Mouse (Mus musculus) heart, adult 2 months (tissue): ENCODE measurements around the gene Ldhc. TPM values are rescaled to one million over a fixed set of nuclear protein-coding genes. Genes with fewer than 3 reads are reported as not detected.

Experiments
- DNase-seq, 2 experiments: peaks; one replicate each; pipeline ENCODE4 v3.0.0; 2021
- H3K27ac ChIP-seq: fragments of 200-600 bp; 2 replicates; pipeline ENCODE4 v1.8.1; 2022
- H3K27me3 ChIP-seq: fragments of 200-500 bp; 2 replicates; pipeline ENCODE4 v1.6.1; 2012; ENCODE audit warnings: mild to moderate bottlenecking, low read length, inconsistent platforms, mixed read lengths; ENCODE audit not compliant: control insufficient read depth, insufficient read depth
- H3K36me3 ChIP-seq: fragments of 200-500 bp; 2 replicates; pipeline ENCODE4 v1.6.1; 2012; ENCODE audit warnings: low read length, inconsistent platforms; ENCODE audit not compliant: control insufficient read depth, insufficient read depth
- H3K4me1 ChIP-seq: fragments of 200-500 bp; 2 replicates; pipeline ENCODE4 v1.6.1; 2011; ENCODE audit warnings: low read length; ENCODE audit not compliant: control insufficient read depth, insufficient read depth
- H3K4me3 ChIP-seq: fragments of 200-600 bp; 2 replicates; pipeline ENCODE4 v1.8.1; 2022
- H3K79me2 ChIP-seq: fragments of 200-500 bp; replicated peaks from 2 replicates; pipeline ENCODE4 v1.6.1; 2012; ENCODE audit warnings: mild to moderate bottlenecking, inconsistent platforms, low read length, moderate library complexity, mixed read lengths; ENCODE audit not compliant: control insufficient read depth, insufficient read depth
- H3K9ac ChIP-seq: fragments of 200-500 bp; 2 replicates; pipeline ENCODE4 v1.6.1; 2012; ENCODE audit warnings: low read depth, mild to moderate bottlenecking, control low read depth, inconsistent platforms, low read length, mixed read lengths
- CTCF ChIP-seq: fragments of 200-600 bp; IDR thresholded peaks from 2 replicates; pipeline ENCODE4 v1.8.1; 2022; ENCODE audit warnings: antibody characterized with exemption, mild to moderate bottlenecking, moderate library complexity
- EP300 ChIP-seq: fragments of 200-500 bp; IDR thresholded peaks from 2 replicates; pipeline ENCODE4 v1.6.1; 2011; ENCODE audit warnings: low read depth, low read length, control low read depth; ENCODE audit not compliant: insufficient read depth
- POLR2A ChIP-seq: fragments of 200-500 bp; IDR thresholded peaks from 2 replicates; pipeline ENCODE4 v1.6.1; 2011; ENCODE audit warnings: mild to moderate bottlenecking, low read depth, low read length, control low read depth; ENCODE audit not compliant: insufficient read depth
- WGBS: fragments of 180-500 bp; shearing (Covaris S2); methylation state at CpG from one replicate; pipeline ENCODE4 v1.1.7; 2018; 5-methylcytosine and 5-hydroxymethylcytosine counted together
- intact Hi-C: fragments of 180-260 bp; cut with DNase I; formaldehyde crosslinking; loops from one replicate; pipeline ENCODE4 v1.15.1; 2025
- polyA plus RNA-seq: library from polyadenylated mRNA; depleted of rRNA; stranded (reverse); fragments of >200 nt; gene quantifications from 2 replicates; pipeline ENCODE4 v1.2.3, GENCODE M21; 2012
- total RNA-seq, 2 experiments: library from RNA; stranded (reverse); gene quantifications; 2 replicates each; pipeline ENCODE4 v1.2.3; 2021

Gene Ldhc
- total and polyA plus RNA-seq, 3 experiments: 1.1 TPM; not detected in 2

DNA sequence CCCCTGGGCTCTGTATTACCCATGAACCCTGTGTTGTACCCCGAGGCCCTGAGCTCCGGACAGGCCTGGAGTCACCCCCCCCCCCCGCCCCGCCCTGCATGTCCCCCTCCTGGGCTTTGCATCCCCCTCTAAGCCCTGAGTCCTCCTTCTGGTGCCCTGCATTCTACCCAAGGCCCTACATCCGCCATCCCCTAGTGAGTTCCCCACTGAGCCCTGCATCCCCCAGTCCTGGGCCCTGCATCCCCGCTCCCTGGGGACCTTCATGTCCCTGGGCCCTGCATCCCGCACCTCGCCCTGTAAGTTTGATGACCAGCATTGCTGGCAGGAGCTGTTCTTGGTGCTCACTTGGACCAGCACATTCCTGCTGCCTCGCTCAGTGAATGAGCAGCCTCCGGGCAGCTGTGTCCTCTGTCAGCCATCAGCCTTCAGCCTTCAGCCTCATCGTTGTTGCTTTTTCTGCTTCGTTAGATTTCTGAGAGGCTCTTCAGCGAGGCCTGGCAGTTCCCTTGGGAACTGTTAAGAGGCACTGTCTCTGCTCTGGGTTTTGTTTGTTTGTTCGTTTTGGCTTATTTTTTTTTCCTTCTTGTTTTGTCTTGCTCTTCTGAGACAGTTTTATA is 25.9 kb upstream of the Ldhc start:
- Histone ChIP-seq H3K36me3 (no peaks in the 10 kb centered on the region), H3K4me1 (peaks cover 22% of the 10 kb centered on the region), H3K79me2 (no peaks in the 10 kb centered on the region), H3K4me3 (no peak overlapping the region), H3K27me3 (no peaks in the 10 kb centered on the region), H3K9ac (no peak overlapping the region), H3K27ac (no peak overlapping the region)
- no peak for DNase-seq
- WGBS: 70% methylated on average over 14 of the region's 14 CpGs
- intact Hi-C loops: no loop called here
- no peak for TF ChIP-seq EP300

DNA sequence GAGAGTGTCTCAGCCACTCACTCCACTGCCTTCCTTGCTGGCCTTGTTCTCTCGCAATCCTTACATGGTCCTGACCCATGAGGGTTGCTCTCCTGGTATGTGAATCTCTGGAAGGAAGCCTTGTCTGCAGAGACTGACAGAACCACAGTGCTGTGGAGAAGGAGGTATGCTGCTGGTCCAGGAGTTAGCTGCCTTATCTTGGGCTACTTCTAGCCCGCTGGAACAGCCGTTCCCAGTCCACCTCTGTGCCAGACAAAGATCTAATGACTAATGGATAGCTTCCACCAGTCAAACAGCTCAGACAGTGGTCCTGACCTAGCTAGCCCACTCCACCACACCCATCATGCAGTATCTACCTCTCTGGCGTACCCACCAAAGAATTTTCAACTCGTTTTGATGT is 24.6 kb upstream of the Ldhc start:
- no peaks in the 10 kb centered on the region for H3K79me2 ChIP-seq
- intact Hi-C loops: no loop called here
- H3K36me3 ChIP-seq: no peaks in the 10 kb centered on the region
- no peak overlapping the region for H3K4me3 ChIP-seq
- peaks cover 19% of the 10 kb centered on the region for H3K4me1 ChIP-seq
- H3K9ac ChIP-seq: no peak overlapping the region
- H3K27me3 ChIP-seq: no peaks in the 10 kb centered on the region
- DNase-seq: no peak
- whole genome bisulfite sequencing: 78% methylated on average over 5 of the region's 5 CpGs
- TF ChIP-seq CTCF: no peak
- TF ChIP-seq POLR2A: no peak
- TF ChIP-seq EP300: no peak
- H3K27ac ChIP-seq: no peak overlapping the region

DNA sequence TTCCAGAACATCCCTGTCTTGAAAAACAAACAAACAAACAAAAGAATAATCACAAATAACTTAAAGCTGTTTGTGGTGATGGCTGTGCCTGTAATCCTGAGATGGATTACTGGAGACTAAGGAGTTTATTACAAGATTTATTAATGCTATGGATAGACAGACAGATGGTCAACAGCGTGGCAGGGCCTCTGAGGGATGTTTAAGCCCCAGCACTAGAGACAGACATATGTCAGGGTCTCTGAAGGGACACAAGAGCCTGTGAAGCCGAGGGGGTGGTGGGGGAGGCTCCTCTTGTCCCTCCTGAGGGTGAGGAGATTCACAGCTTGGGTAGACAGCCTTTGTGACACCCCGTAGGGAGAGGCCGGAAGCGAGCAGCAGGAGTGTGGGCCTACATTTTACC is 23.9 kb upstream of the Ldhc start:
- peaks cover 19% of the 10 kb centered on the region for H3K4me1 ChIP-seq
- TF ChIP-seq EP300 (no peak), POLR2A (no peak), CTCF (no peak)
- no peaks in the 10 kb centered on the region for H3K27me3 ChIP-seq
- no peak for DNase-seq
- no peaks in the 10 kb centered on the region for H3K79me2 ChIP-seq
- H3K36me3 ChIP-seq: no peaks in the 10 kb centered on the region
- H3K27ac ChIP-seq: peak overlapping the region; percentile 84
- WGBS: 84% methylated on average over 5 of the region's 5 CpGs
- H3K4me3 ChIP-seq: no peak overlapping the region
- H3K9ac ChIP-seq: no peak overlapping the region
- intact Hi-C loops: no loop called here

DNA sequence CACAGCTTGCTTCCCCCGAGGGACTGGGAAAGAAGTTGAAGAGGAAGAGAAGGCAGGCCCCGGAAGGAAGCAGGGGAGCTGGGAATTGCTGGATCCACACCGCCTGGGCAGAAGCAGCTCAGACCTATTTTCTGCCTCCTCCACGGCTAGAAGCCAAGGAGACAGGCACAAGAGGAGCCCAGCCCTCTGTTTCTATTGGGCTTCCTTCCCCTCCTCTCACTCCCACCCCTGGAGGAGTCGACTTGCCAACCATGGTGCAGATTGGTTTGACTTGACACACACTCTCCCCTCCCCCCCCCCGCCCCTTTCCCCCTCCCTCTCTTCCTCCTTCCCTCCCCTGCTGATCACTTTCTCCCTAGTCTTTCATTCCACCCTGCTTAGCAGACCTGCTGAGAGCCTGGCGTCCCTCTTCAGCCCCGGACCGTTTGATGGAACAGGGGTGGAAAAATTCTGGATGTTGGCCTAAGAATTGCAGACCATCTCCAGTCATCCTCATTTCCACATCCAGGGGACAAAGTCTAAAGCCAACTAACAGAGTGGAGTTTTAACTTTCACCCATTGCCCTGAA is 22.8 kb upstream of the Ldhc start:
- Histone ChIP-seq H3K4me1 (peaks cover 19% of the 10 kb centered on the region), H3K79me2 (no peaks in the 10 kb centered on the region), H3K27me3 (no peaks in the 10 kb centered on the region), H3K27ac (peak overlapping the region; percentile 84), H3K9ac (no peak overlapping the region), H3K36me3 (no peaks in the 10 kb centered on the region), H3K4me3 (no peak overlapping the region)
- 0 out of 2 replicates have a peak, but pooled peaks have one; percentile 26 for TF ChIP-seq EP300
- TF ChIP-seq CTCF: no peak
- peak; percentile 72 for TF ChIP-seq POLR2A
- intact Hi-C loops: no loop called here
- 15% methylated on average over 7 of the region's 9 CpGs for WGBS
- DNase-seq: peak; percentile 67 to 74

DNA sequence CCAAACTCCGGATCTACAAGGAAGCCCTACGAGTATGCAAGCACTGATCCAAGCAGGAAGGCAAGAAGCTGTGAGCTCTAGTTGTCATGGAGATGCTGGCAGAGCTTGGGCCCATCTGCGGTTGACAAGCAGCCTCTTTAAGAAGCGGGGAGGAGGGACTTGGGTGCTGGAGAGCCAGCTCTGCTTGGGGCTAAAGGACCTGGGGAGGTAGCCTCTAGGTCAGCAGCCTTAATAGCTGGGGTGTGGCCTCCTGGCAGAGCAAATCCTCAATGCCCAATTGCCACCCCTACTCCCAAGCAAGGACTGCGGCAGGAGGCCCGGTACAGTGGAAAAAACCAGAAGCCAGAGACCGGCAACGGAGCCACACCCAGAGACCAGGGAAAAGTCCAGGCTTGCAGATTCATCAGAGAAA is 22.1 kb upstream of the Ldhc start:
- H3K36me3 ChIP-seq: no peaks in the 10 kb centered on the region
- WGBS: 24% methylated on average over 8 of the region's 8 CpGs
- no peaks in the 10 kb centered on the region for H3K79me2 ChIP-seq
- H3K9ac ChIP-seq: no peak overlapping the region
- TF ChIP-seq POLR2A (peak; percentile 60; the same call in 1 of the 2 replicates), CTCF (no peak), EP300 (0 out of 2 replicates have a peak, but pooled peaks have one; percentile 23)
- intact Hi-C loops: no loop called here
- DNase-seq: peak; percentile 77 to 85
- H3K4me1 ChIP-seq: peaks cover 15% of the 10 kb centered on the region
- H3K27me3 ChIP-seq: no peaks in the 10 kb centered on the region
- peak overlapping the region; percentile 84 for H3K27ac ChIP-seq
- no peak overlapping the region for H3K4me3 ChIP-seq

DNA sequence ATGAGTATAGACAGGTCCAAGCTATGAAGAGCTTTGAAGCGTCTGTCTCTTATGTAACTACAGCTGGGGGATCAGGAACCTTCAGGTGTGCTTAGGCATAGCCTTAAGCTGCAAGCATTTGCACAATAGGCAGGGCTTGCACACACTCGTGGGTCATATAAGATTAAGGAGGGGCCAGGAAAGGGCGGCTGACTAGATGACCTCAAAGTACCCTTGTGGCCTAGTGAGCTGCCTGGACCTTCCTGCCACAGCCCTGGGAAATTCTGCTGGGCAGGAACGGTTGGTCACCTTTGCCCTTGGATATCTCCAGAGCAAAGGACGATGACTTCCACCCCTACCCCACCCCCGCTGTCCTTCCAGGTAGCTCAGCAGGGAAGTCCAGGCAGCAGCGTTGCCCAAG is 21.6 kb upstream of the Ldhc start:
- 28% methylated on average over 7 of the region's 7 CpGs for WGBS
- TF ChIP-seq POLR2A (no peak), CTCF (no peak), EP300 (no peak)
- H3K4me1 ChIP-seq: peaks cover 15% of the 10 kb centered on the region
- intact Hi-C loops: no loop called here
- no peak overlapping the region for H3K9ac ChIP-seq
- no peaks in the 10 kb centered on the region for H3K79me2 ChIP-seq
- peak; percentile 42 to 47 for DNase-seq
- peak overlapping the region; percentile 84 for H3K27ac ChIP-seq
- no peaks in the 10 kb centered on the region for H3K36me3 ChIP-seq
- no peaks in the 10 kb centered on the region for H3K27me3 ChIP-seq
- H3K4me3 ChIP-seq: no peak overlapping the region
